Mouse (Mus musculus): ENCODE results near the gene Ppp4r4.

DNA sequence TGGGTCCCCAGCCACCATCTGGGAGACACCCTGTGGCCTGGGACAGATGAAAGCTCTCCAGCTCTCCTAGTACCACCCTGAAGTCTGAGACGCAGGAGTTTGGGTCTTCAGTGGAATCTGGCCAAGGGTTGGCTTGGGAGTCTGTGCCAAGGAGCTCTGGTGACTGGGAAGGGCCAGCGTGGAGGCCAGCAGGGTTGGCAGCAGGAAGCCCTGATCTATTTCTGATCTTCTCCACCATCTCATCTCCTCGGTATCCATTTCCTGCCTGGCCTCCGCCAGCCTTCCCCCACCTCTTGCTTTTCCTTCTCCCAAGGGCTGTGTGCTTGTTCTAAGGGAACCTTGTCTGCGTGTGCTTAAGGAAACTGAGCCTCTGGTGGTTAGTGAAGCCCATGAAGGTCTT, 33.3 kb upstream of the Ppp4r4 start:
- TF ChIP-seq CTCF (conservative IDR thresholded peaks at IDR 0.05; ENCODE audit: low read length) (no peak), NANOG (IDR thresholded peaks at IDR 0.05; ENCODE audit: borderline replicate concordance, low read length) (no peak)
